Mouse (Mus musculus): ENCODE measurements at regions not wholly inside any gene's neighbourhood (a gene's known extent, or its start where the extent isn't known, plus 50 kb on each side); places are given as distances from the start of the nearest gene placed in this dataset.

DNA sequence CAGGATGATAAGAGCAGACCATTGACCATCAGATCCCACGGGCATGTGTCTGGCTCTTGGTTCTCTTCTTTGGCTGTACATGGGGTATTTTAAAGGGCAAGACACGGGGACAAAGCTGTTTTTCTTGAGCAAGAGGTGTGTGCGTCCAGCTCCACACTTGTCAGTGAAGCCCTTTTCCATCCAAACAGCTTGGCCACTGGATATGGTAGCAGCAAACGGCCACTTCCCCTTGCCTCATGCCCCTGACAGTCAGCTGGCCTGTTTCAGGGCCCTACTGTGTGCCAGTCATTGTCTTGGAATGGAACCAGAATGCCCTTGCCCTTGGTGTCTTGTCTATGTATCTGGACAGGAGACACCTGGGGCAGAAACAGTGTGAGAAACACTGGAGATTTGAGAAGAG lies 224.7 kb downstream of the Zfp36l1 start:
- H3K9ac ChIP-seq, result no peak overlapping the region
- no peak for ATAC-seq (ENCODE audit: low FRiP score)
- H3K9me3 ChIP-seq, result no peaks in the 10 kb centered on the region
- H3K27me3 ChIP-seq, result no peaks in the 10 kb centered on the region
- 94% methylated on average over 4 of the region's 4 CpGs for WGBS
- no peak overlapping the region for H3K4me3 ChIP-seq
- H3K27ac ChIP-seq, result no peak overlapping the region
- no peaks in the 10 kb centered on the region for H3K36me3 ChIP-seq
- no peak overlapping the region for H3K4me2 ChIP-seq
- peaks cover 13% of the 10 kb centered on the region for H3K4me1 ChIP-seq (replicated peaks)

DNA sequence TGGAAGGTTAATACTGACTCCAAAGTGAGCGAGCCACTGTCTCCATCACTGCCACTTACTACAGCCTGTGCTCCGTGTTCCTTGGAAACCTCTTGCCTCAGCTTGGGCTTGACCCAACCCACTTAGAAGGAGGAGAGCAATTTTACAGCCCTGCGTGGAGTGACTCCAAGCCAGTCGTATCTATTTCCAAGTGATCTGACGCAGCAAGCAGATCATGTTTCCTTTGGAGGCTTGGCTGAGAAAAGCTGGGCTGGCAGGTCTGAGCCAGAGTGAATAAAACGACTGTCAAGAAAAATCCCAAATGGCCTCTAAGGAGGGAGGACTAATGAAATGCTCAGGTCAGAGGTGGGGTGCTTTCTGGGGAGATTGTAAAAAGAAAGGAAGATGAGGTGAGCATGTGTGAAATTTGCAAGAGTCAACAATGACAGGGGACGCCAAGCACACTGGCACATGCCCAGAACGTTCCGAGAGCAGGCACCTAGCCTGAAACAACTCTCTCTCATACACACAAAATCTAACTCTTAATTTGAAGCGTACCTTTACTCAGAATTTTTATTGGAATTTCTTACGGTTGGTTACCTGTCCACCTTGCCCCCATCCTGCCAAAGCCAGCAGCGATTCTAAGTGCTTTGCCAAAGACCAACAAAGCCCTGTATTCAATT lies 225.5 kb downstream of the Zfp36l1 start:
- no peak overlapping the region; the same call in 1 of the 2 replicates for H3K27ac ChIP-seq
- no peak for ATAC-seq (ENCODE audit: low FRiP score)

DNA sequence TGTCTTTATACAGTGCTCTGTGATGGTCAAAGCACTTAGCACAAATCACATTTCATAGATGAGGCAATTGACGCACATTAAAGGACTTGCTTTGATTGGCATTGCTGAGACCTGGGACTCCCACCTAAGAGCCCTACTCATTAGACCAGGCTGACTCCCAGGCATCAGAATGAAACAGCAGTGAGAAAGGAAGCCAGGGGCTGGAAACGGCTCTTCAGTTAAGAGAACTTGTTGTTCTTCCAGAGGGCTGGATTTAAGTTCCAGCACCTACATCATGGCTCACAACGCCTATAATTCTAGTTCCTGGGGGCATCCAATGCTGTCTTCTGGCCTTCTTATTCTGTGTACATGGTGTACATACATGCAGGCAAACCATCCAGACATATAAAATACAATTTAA lies 226.3 kb downstream of the Zfp36l1 start:
- no peak overlapping the region for H3K4me3 ChIP-seq
- no peaks in the 10 kb centered on the region for H3K27me3 ChIP-seq
- H3K4me1 ChIP-seq (replicated peaks), result peaks cover 14% of the 10 kb centered on the region
- H3K36me3 ChIP-seq, result no peaks in the 10 kb centered on the region
- no peak overlapping the region for H3K27ac ChIP-seq
- 86% methylated on average over 3 of the region's 3 CpGs for WGBS
- H3K9me3 ChIP-seq, result no peaks in the 10 kb centered on the region
- H3K4me2 ChIP-seq, result no peak overlapping the region
- no peak for ATAC-seq (ENCODE audit: low FRiP score)
- H3K9ac ChIP-seq, result no peak overlapping the region

More for the DNA sequence above, 225.5 kb downstream of the Zfp36l1 start:
- no peak overlapping the region for H3K9ac ChIP-seq
- H3K36me3 ChIP-seq, result no peaks in the 10 kb centered on the region
- 61% methylated on average over 12 of the region's 12 CpGs for WGBS
- no peaks in the 10 kb centered on the region for H3K27me3 ChIP-seq
- no peak overlapping the region for H3K4me3 ChIP-seq
- H3K4me1 ChIP-seq (replicated peaks), result peaks cover 13% of the 10 kb centered on the region
- H3K9me3 ChIP-seq, result no peaks in the 10 kb centered on the region
- H3K4me2 ChIP-seq, result no peak overlapping the region

DNA sequence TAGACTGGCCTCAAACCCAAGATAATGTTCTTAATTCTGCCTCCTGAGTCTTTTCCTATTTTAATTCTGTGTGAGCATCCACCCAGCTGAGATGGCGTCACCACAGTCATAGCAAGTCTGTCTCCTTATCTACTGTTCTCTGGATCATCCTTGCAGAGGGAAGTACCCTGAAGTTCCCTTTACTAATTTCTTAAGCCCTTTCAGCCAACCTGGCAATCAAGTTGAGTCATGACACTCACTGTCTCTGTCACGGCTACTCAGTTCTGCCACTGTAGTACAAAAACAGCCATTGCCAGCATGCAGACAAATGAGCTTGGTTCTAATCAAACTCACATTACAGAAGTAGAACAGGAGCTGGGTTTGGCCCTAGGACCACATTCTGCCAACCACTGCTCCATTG lies 227.5 kb downstream of the Zfp36l1 start:
- no peak overlapping the region for H3K27ac ChIP-seq
- no peak overlapping the region for H3K4me2 ChIP-seq
- 93% methylated on average over 2 of the region's 2 CpGs for WGBS
- ATAC-seq (ENCODE audit: low FRiP score), result no peak
- no peak overlapping the region for H3K4me3 ChIP-seq
- no peaks in the 10 kb centered on the region for H3K27me3 ChIP-seq
- no peaks in the 10 kb centered on the region for H3K36me3 ChIP-seq
- no peaks in the 10 kb centered on the region for H3K9me3 ChIP-seq
- peaks cover 17% of the 10 kb centered on the region for H3K4me1 ChIP-seq (replicated peaks)
- H3K9ac ChIP-seq, result no peak overlapping the region

DNA sequence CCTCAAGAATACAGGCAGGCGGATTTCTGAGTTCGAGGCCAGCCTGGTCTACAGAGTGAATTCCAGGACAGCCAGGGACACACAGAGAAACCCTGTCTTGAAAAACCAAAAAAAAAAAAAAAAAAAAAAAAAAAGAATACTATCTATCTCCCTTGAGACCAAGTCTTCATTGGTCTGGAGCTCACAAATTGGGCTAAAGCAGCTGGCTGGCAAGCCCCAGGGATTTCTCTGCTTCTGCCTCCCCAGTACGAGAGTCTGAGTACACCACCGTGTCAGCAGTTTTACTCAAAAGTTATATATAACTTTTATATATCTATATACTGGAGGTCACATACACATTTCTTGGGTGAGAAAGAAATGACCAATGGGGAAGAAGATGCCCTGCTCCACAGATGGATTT lies 229.2 kb downstream of the Zfp36l1 start:
- WGBS, result 92% methylated on average over 4 of the region's 4 CpGs
- no peaks in the 10 kb centered on the region for H3K27me3 ChIP-seq

DNA sequence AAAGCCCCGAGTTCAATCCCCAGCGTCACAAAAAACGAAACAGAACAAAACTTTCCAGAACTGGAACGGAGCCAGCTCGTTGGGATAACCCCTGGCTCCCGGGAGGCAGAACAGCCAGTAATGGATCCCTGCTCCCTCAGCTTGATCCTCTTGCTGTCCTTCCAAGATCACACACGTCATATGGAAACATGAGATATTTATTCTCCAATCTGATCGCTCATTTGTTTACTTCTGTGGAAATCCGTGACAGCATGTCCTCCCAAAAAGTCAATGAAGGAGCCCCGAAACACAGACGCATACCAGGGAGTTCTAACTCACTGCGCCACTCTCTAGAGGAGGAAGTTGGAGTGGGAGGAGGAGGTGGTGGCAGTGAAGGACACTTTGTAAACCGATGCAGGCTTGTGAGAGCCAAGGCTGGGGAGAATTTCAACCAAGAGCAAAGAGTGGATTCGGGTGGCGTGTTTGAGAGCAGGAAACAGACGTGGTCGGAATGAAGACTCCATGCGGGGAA lies 232.0 kb downstream of the Zfp36l1 start:
- WGBS, result 66% methylated on average over 18 of the region's 18 CpGs
- Histone ChIP-seq H3K9me3 (no peaks in the 10 kb centered on the region), H3K27me3 (no peaks in the 10 kb centered on the region; the same call in 1 of the 2 replicates), H3K4me1 (replicated peaks) (peaks cover 33% of the 10 kb centered on the region), H3K4me2 (no peak overlapping the region), H3K36me3 (no peaks in the 10 kb centered on the region), H3K27ac (peak overlapping the region; percentile 59; the same call in 1 of the 2 replicates), H3K9ac (no peak overlapping the region), H3K4me3 (no peak overlapping the region)
- no peak for ATAC-seq (ENCODE audit: low FRiP score)

More for the DNA sequence above, 229.2 kb downstream of the Zfp36l1 start:
- ATAC-seq (ENCODE audit: low FRiP score), result no peak
- Histone ChIP-seq H3K4me3 (no peak overlapping the region), H3K9ac (no peak overlapping the region), H3K4me2 (no peak overlapping the region), H3K9me3 (no peaks in the 10 kb centered on the region), H3K27ac (no peak overlapping the region), H3K4me1 (replicated peaks) (peaks cover 34% of the 10 kb centered on the region), H3K36me3 (no peaks in the 10 kb centered on the region)

DNA sequence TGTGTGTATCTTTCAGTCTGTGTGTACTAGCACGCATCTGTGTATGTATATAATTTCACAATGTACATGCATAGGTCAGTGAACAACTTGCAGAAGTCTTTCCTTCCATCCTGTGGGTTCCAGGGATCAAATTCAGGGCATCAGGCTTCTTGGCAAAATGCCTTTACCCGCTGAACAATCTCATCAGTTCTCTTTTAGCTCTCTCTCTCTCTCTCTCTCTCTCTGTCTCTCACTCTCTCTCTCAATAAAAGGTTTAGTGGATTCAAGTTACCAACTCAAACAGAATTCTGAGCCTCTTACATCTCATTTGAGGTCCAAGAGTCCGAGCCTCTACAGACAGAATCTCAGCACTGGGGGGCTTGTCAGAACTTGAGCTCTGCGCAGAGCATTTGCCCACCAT lies 232.5 kb downstream of the Zfp36l1 start:
- no peaks in the 10 kb centered on the region; the same call in 1 of the 2 replicates for H3K27me3 ChIP-seq
- 62% methylated on average over 4 of the region's 4 CpGs for WGBS
- H3K36me3 ChIP-seq, result no peaks in the 10 kb centered on the region
- H3K9ac ChIP-seq, result no peak overlapping the region
- no peak overlapping the region for H3K4me2 ChIP-seq
- peaks cover 33% of the 10 kb centered on the region for H3K4me1 ChIP-seq (replicated peaks)
- ATAC-seq (ENCODE audit: low FRiP score), result no peak
- no peaks in the 10 kb centered on the region for H3K9me3 ChIP-seq
- peak overlapping the region; percentile 59 for H3K27ac ChIP-seq
- H3K4me3 ChIP-seq, result no peak overlapping the region

DNA sequence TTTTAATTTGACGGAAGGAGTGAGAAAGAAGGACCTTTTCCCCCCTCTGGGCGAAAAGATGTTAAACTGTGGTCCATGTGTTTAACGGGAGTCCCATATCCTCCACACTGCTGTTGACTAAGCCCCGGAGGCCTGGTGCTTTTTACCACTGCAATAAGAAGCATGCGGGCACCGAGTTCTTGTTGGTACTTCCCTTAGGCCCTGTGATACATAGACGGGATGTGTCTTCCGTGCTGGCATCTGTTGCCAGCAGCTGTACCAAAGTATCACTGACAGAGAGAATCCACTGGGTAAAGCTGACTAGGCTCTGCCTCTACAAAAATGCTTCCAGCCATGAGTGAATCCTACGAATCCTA lies 232.9 kb downstream of the Zfp36l1 start:
- Histone ChIP-seq H3K36me3 (no peaks in the 10 kb centered on the region), H3K27me3 (no peaks in the 10 kb centered on the region; the same call in 1 of the 2 replicates), H3K9me3 (no peaks in the 10 kb centered on the region), H3K9ac (0 out of 2 replicates have a peak overlapping the region, but pooled peaks have one; percentile 1), H3K4me1 (replicated peaks) (peaks cover 33% of the 10 kb centered on the region), H3K4me3 (no peak overlapping the region), H3K27ac (peak overlapping the region; percentile 59), H3K4me2 (no peak overlapping the region)
- 16% methylated on average over 9 of the region's 9 CpGs for WGBS
- peak; percentile 54 for ATAC-seq (ENCODE audit: low FRiP score)

DNA sequence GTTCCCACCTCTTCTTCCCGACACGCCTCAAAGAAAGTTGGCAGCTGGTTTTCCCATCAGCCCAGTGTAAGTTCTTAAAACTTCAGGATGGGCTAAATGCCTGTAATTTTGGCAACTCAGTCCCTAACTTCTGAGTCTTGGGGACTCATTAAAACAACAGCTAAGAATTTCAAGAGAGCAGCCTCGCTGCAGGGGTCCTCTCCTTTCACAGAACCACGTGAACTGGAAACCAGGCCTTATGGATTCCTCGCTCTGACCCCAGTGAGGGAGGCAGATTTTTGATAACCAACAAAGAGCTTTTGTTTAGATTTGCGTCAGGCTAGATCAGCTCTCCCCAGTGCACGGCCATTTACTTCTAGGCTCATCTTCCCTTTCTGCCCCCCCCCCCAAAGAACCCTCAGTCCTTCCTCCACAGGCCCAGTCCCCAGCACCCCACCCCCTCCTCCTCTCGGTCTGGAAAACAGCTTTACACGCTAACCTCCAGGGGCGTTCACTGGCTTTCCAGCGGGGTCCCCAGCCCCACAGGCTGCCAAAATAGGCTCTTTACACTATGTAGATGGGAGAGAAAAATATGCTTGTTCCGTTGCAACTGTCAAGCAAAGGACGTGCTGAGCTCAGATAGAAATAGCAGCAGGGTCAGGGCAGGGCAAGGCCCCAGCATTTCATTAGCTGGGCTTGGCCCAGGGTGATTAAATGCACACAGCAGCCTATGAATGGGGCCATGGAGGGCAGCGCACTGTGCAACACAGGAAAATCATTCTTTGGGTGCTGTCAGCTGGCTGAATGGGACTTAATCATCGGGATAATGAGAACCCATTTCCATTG lies 233.5 kb downstream of the Zfp36l1 start:
- Histone ChIP-seq H3K4me3 (no peak overlapping the region), H3K27ac (peak overlapping the region; percentile 59), H3K9ac (0 out of 2 replicates have a peak overlapping the region, but pooled peaks have one; percentile 1), H3K9me3 (no peaks in the 10 kb centered on the region), H3K27me3 (no peaks in the 10 kb centered on the region; the same call in 1 of the 2 replicates), H3K4me1 (replicated peaks) (peaks cover 33% of the 10 kb centered on the region), H3K4me2 (no peak overlapping the region), H3K36me3 (no peaks in the 10 kb centered on the region)
- ATAC-seq (ENCODE audit: low FRiP score), result peak; percentile 83
- 8% methylated on average over 15 of the region's 15 CpGs for WGBS

DNA sequence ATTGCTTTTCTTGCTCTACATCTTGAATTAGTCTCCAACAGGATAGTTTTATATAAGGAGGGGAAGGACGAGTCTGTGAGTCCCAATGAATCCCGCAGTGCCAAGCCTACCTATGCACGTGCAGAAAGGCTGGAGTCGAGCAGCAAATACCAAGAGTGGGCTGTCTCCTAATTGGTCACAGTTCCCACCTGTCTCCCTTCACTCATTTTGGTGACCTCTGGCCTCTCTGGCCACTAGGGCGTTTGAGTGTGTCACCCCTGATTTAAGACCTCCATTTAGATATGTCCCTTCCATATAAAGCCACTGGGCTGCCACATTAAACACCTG lies 234.1 kb downstream of the Zfp36l1 start:
- Histone ChIP-seq H3K4me1 (replicated peaks) (peaks cover 33% of the 10 kb centered on the region), H3K4me3 (no peak overlapping the region), H3K9me3 (no peaks in the 10 kb centered on the region), H3K4me2 (no peak overlapping the region), H3K9ac (no peak overlapping the region), H3K27ac (peak overlapping the region; percentile 59; the same call in 1 of the 2 replicates), H3K27me3 (no peaks in the 10 kb centered on the region; the same call in 1 of the 2 replicates), H3K36me3 (no peaks in the 10 kb centered on the region)
- 30% methylated on average over 5 of the region's 5 CpGs for WGBS
- no peak for ATAC-seq (ENCODE audit: low FRiP score)

DNA sequence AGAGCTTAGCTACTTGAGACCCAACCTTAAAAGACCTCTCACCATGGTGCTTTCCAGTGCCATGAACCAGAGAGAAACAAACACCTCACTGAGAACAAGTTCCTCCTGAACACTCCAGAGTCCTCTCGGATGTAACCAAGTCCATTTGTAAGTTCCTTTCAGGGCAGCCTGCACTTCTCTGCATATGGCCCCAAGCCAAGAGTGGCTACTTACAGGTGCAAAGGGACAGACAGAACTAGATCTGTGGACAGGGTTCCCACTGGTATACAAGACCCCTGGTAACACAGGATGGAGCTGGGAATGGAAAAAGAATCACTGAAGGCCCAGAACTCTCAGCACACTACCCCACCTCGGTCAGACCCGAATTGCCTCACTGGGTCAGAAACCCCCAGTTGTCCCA lies 234.7 kb downstream of the Zfp36l1 start:
- H3K27ac ChIP-seq, result no peak overlapping the region
- no peaks in the 10 kb centered on the region for H3K9me3 ChIP-seq
- H3K36me3 ChIP-seq, result no peaks in the 10 kb centered on the region
- H3K4me2 ChIP-seq, result no peak overlapping the region
- no peak for ATAC-seq (ENCODE audit: low FRiP score)
- H3K9ac ChIP-seq, result no peak overlapping the region
- no peak overlapping the region for H3K4me3 ChIP-seq
- H3K4me1 ChIP-seq (replicated peaks), result peaks cover 33% of the 10 kb centered on the region
- 87% methylated on average over 3 of the region's 3 CpGs for WGBS
- H3K27me3 ChIP-seq, result no peaks in the 10 kb centered on the region; the same call in 1 of the 2 replicates

DNA sequence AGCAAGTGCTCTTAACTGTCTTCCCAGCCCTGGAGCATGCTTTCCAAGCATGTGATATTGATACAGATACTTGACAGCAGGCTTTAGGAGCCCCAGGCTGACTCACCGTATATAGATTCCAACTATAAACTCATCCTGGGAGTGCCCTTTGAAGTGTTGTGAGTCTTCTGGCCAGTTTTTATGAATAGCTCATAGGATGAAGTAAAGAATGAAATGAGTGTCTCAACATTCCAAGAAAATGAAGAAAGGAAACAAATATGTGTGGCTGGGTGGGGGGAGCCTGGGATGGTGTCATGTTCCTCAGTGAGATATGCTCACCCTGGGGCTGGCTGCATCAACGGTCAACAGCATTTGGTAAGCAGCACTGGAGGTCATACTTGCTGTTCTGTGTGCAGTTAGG lies 238.5 kb downstream of the Zfp36l1 start:
- no peak overlapping the region for H3K9ac ChIP-seq
- H3K27me3 ChIP-seq, result no peaks in the 10 kb centered on the region; the same call in 1 of the 2 replicates
- no peak overlapping the region for H3K27ac ChIP-seq
- no peak overlapping the region for H3K4me2 ChIP-seq
- no peak for ATAC-seq (ENCODE audit: low FRiP score)
- H3K36me3 ChIP-seq, result no peaks in the 10 kb centered on the region
- 86% methylated on average over 2 of the region's 2 CpGs for WGBS
- peaks cover 11% of the 10 kb centered on the region for H3K4me1 ChIP-seq (replicated peaks)
- no peak overlapping the region for H3K4me3 ChIP-seq
- no peaks in the 10 kb centered on the region for H3K9me3 ChIP-seq

All from hindbrain, embryonic 13.5 days (tissue).